Mouse (Mus musculus) lung, embryonic 15.5 days (tissue): ENCODE data around the gene Emc10. TPM values are rescaled to one million over a fixed set of nuclear protein-coding genes. Genes with fewer than 3 reads are reported as not detected.
A peak's percentile ranks its signal among the peaks of the same experiment; 100 is the strongest.

ENCODE experiments used
- ATAC-seq: fragments of 200-750 bp; cut with Nextera tagmentation; 2 replicates; pipeline ENCODE4 v1.8.0; 2017; ENCODE audit warnings: moderate number of reproducible peaks, borderline replicate concordance; ENCODE audit not compliant: low FRiP score, low TSS enrichment; ENCODE audit errors: extremely low read depth
- H3K27ac ChIP-seq: fragments of 300-500 bp; sonication (generic); 2 replicates; pipeline ENCODE4 v1.5.1; 2015; ENCODE audit warnings: moderate library complexity, mild to moderate bottlenecking, inconsistent platforms
- H3K27me3 ChIP-seq: fragments of 300-500 bp; sonication (generic); 2 replicates; pipeline ENCODE4 v1.6.1; 2015; ENCODE audit warnings: inconsistent platforms
- H3K36me3 ChIP-seq: fragments of 300-500 bp; sonication (generic); 2 replicates; pipeline ENCODE4 v1.6.1; 2015; ENCODE audit warnings: inconsistent platforms
- H3K4me1 ChIP-seq: fragments of 300-500 bp; sonication (generic); 2 replicates; pipeline ENCODE4 v1.6.1; 2015; ENCODE audit warnings: inconsistent platforms
- H3K4me2 ChIP-seq: fragments of 300-500 bp; sonication (generic); 2 replicates; pipeline ENCODE4 v1.6.1; 2015; ENCODE audit warnings: inconsistent platforms, mild to moderate bottlenecking, moderate library complexity
- H3K4me3 ChIP-seq: fragments of 300-500 bp; sonication (generic); 2 replicates; pipeline ENCODE4 v1.5.1; 2015; ENCODE audit warnings: mild to moderate bottlenecking, inconsistent platforms
- H3K9ac ChIP-seq: fragments of 300-500 bp; sonication (generic); 2 replicates; pipeline ENCODE4 v1.6.1; 2015; ENCODE audit warnings: inconsistent platforms
- H3K9me3 ChIP-seq: fragments of 300-500 bp; sonication (generic); 2 replicates; pipeline ENCODE4 v1.6.1; 2016; ENCODE audit warnings: inconsistent platforms
- WGBS: fragments of 180-500 bp; shearing (Covaris S2); methylation state at CpG from one replicate; pipeline ENCODE4 v1.1.7; 2015; 5-methylcytosine and 5-hydroxymethylcytosine counted together
- polyA plus RNA-seq: library from polyadenylated mRNA; unstranded; fragments of >200 nt; fragmentation: Nextera tagmentation; extraction: Ambion mirVana; gene quantifications from 2 replicates; pipeline ENCODE4 v1.2.1, GENCODE M21; 2015

The Emc10 gene
- polyA plus RNA-seq, 1 experiment from 2014 or later: 108 TPM

GRCm38 (mm10) chr7:44532918-44533745 is 36.8 kb upstream of the Emc10 start:
- Histone ChIP-seq H3K36me3 (peaks cover 46% of the 10 kb centered on the region), H3K9ac (no peak overlapping the region), H3K4me2 (no peak overlapping the region), H3K4me1 (no peaks in the 10 kb centered on the region), H3K27me3 (peaks cover 13% of the 10 kb centered on the region), H3K27ac (no peak overlapping the region), H3K9me3 (no peaks in the 10 kb centered on the region), H3K4me3 (no peak overlapping the region)
- WGBS: 80% methylated on average over 29 of the region's 29 CpGs
- ATAC-seq: no peak

DNA sequence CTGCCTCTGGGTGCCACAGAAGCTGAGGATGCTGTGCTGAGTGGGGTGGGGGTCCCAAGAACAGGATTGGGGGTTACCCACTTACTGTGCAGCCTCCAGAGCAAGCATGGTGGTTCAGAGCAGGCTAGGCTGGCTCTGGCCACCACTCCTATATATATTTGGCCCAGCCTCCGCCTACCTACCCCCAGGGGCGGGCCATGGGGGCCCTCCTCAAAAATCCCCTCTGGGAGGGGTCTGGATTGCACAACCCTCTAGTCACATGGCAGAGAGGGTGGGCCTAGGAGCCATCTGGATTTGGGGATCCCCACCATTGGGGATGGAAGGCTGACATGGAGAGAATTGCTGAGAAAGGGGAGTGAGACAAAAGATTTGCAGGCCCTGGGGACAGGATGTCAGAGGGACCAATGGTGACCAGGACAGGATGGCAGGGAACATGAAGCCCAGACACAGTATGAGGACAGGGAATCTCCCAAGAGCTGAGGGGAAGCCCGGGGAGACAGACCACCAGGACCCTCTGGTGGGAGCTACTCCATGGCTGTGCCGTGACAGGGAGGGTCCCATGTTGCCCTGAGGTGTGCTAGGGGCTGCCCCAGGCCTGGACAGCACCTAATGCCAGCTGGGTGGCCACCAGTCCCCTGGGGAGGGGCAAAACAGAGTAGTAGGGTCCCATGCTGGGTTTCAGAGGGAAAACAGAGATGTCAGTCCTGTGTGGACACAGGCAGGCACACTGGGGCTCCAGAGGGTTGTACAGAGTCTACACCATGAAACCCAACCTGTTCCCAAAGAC is 35.8 kb upstream of the Emc10 start, which contains the start of gene Spib:
Gene Spib (minus strand): TSS at position 126 of the 787 bp plus-strand sequence.
- Histone ChIP-seq H3K4me3 (no peak within 1 kb of the TSS), H3K36me3 (peaks cover 37% of the 10 kb centered on the region)

DNA sequence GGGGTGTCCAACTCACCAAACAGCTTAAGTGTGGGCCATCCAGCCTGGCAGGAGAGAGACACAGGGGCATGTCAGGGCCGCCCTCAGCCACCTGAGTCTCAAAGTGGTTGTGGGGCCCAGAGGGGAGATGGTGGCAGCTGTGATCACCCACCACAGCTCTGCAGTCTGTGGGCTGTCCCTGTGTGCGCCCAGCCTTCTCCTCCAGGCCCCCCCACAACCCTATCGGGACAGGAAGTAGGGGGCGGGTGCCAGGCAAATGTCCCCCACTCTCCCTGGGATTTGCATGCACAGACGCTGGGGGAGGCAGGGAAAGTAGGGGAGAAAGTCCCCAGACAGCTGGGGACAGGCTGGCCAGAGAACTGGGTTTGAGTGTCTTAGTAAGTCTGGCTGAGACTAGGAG is 34.9 kb upstream of the Emc10 start:
- Histone ChIP-seq H3K4me1 (peaks cover 5% of the 10 kb centered on the region), H3K27me3 (peaks cover 28% of the 10 kb centered on the region), H3K4me2 (no peak overlapping the region), H3K27ac (no peak overlapping the region), H3K9ac (no peak overlapping the region), H3K36me3 (peaks cover 30% of the 10 kb centered on the region), H3K9me3 (no peaks in the 10 kb centered on the region), H3K4me3 (no peak overlapping the region)
- WGBS: 41% methylated on average over 5 of the region's 5 CpGs
- ATAC-seq: no peak

More for the DNA sequence above, 35.8 kb upstream of the Emc10 start, which contains the start of gene Spib:
- no peak within 1 kb of the TSS for H3K4me2 ChIP-seq
- no peak within 1 kb of the TSS for H3K9ac ChIP-seq
- peaks cover 18% of the 10 kb centered on the region for H3K27me3 ChIP-seq
- H3K9me3 ChIP-seq: no peaks in the 10 kb centered on the region
- 88% methylated on average over 4 of the region's 4 CpGs for WGBS
- peaks cover 5% of the 10 kb centered on the region for H3K4me1 ChIP-seq
- H3K27ac ChIP-seq: no peak within 1 kb of the TSS
- no peak for ATAC-seq

DNA sequence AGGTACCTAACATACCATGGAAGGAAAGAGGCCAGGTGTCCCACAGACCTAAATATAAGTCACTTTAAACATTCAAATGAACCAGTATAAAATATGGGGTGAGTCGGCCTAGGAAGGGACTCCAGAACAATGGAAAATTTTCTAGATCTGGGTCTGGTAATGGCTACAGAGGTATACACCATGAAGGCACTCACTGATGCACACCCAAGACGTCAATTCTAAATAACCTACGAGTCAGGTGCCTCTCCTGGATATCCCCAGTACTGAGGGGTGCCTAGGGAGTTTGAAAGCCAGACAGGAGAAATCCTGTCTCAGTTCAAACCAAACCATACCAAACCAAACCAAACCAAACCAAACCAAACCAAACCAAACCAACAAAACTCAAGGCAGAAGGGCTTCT is 34.2 kb upstream of the Emc10 start:
- H3K27me3 ChIP-seq: peaks cover 30% of the 10 kb centered on the region
- H3K4me3 ChIP-seq: no peak overlapping the region
- no peak overlapping the region for H3K4me2 ChIP-seq
- H3K27ac ChIP-seq: no peak overlapping the region
- peaks cover 23% of the 10 kb centered on the region for H3K36me3 ChIP-seq
- peaks cover 7% of the 10 kb centered on the region for H3K4me1 ChIP-seq
- 78% methylated on average over 3 of the region's 3 CpGs for whole genome bisulfite sequencing
- no peak for ATAC-seq
- H3K9me3 ChIP-seq: no peaks in the 10 kb centered on the region
- H3K9ac ChIP-seq: no peak overlapping the region

DNA sequence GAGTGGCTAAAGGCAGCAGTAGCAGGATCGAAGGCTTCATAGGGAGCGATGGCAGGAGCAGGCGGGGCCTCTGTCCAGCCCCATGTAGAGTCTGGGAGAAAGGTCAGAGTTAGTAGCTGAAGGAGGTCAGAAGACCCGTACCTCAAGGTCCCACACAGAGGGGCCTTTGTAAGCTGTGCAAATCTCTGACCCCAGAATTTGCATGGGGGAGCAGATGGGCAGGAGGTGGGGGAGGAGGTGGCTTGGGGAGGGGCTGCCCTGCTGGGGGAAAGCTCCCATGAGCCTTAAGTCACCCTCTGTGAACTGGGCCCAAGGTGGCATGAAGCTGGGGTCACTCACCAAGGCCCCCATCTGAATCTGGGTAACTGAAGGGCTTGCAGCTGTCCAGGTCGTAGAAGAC is 33.2 kb upstream of the Emc10 start:
- ATAC-seq: no peak
- peaks cover 30% of the 10 kb centered on the region for H3K27me3 ChIP-seq
- no peak overlapping the region for H3K4me2 ChIP-seq
- H3K4me3 ChIP-seq: no peak overlapping the region
- H3K27ac ChIP-seq: no peak overlapping the region
- peaks cover 17% of the 10 kb centered on the region for H3K4me1 ChIP-seq
- WGBS: 64% methylated on average over 5 of the region's 5 CpGs
- H3K9ac ChIP-seq: no peak overlapping the region
- H3K36me3 ChIP-seq: peaks cover 17% of the 10 kb centered on the region; the same call in 1 of the 2 replicates
- no peaks in the 10 kb centered on the region for H3K9me3 ChIP-seq

GRCm38 (mm10) chr7:44527483-44528398 is 31.4 kb upstream of the Emc10 start:
- H3K4me2 ChIP-seq: peak overlapping the region; percentile 65
- peaks cover 21% of the 10 kb centered on the region for H3K4me1 ChIP-seq
- WGBS: 5% methylated on average over 40 of the region's 40 CpGs
- peaks cover 47% of the 10 kb centered on the region for H3K27me3 ChIP-seq
- H3K9me3 ChIP-seq: no peaks in the 10 kb centered on the region
- no peak for ATAC-seq
- 0 out of 2 replicates have a peak overlapping the region, but pooled peaks have one; percentile 27 for H3K9ac ChIP-seq
- 0 out of 2 replicates have a peak, but pooled peaks cover 4% of the 10 kb centered on the region for H3K36me3 ChIP-seq
- H3K4me3 ChIP-seq: peak overlapping the region; percentile 32
- H3K27ac ChIP-seq: 0 out of 2 replicates have a peak overlapping the region, but pooled peaks have one; percentile 1

DNA sequence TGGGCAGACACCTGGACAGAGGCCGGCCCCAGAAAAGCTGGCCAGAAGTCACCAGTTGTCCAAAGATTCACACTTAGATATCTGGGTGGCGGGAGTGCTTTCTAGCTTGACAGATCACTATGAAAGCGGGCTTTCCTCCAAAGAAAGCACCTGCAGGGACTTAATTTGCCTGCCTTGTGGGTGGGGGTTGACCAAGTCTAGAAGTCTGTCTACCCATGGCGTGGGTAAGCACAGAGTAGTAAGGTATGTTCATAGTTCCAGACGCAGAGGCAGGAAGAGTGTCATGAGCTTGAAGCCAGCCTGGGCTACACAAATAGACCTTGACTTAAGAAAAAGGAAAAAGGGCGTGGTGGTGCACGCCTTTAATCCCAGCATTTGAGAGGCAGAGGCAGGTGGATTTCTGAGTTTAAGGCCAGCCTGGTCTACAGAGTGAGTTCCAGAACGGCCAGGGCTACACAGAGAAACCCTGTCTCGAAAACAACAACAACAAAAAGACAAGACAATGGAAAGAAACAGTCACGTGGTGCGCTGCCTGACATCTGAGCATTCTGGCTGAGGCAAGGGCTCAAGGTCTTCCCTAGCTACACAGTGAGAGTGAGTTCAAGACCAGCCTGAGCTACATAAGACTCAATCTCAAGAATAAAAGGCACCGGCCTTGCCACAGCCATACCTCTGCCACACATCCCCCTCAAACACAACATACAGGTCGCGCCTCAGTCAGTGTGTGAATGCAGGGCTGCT is 30.3 kb upstream of the Emc10 start:
- ATAC-seq: no peak
- H3K4me2 ChIP-seq: no peak overlapping the region
- peaks cover 58% of the 10 kb centered on the region for H3K27me3 ChIP-seq
- no peaks in the 10 kb centered on the region for H3K9me3 ChIP-seq
- peaks cover 25% of the 10 kb centered on the region for H3K4me1 ChIP-seq
- H3K4me3 ChIP-seq: no peak overlapping the region
- H3K36me3 ChIP-seq: no peaks in the 10 kb centered on the region
- H3K27ac ChIP-seq: no peak overlapping the region
- 86% methylated on average over 14 of the region's 14 CpGs for WGBS
- no peak overlapping the region for H3K9ac ChIP-seq

DNA sequence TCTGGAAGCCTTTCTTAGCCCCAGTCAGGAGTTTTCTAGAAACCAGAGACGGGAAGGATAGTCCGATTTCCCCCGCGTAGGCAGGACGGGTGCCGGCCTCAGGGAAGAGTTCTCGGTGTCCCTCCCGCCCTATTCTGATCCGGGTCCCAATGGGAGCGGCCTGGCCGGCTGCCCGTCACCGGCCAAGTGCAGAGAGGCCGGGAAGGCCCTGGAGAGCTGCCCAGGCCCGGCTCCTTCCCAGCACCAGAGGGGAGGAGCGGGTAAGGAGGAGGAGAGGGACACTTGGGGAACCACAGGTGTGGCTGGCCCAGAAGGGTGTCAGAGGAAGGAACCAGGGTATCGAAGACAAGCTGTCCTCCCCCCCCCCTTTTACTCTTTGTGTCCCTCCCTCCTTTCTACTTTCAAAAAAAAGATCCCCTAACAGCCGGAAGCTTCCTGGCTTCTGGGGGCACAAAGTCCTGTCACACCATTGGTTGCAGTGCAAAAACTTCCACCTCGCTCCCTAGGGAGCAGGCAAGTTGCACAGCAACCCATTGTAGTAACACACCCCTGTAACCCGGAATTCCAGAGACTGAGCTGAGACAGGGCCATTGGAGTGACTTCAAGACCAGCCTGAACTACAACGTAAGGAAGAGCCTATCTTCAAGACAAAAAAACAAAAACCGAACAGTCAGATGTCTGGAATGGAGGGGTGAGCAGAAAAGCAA is 28.9 kb upstream of the Emc10 start:
- peak overlapping the region; percentile 72 for H3K27ac ChIP-seq
- H3K4me3 ChIP-seq: peak overlapping the region; percentile 4; the same call in 1 of the 2 replicates

DNA sequence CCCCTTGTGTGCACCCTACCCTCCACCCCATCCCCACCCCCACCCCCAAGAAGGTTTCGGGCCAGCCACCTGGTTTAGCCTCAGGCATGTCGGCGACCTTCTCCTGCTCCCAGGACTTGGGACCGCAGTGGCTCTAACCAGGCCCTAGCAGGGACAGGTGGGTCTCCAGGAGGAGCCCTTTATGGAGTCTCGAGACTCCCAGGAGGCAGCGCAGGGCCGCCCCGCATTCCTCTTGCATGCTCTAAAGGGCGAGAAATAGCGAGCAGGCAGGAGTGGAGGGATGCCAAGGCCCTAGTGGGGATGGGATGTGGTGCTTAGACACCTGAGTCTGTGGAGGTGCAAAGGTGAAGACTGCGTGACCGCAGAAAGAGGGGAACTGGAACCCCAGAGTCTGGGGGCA is 28.2 kb upstream of the Emc10 start, which contains the start of gene Mybpc2:
Gene Mybpc2 (minus strand): TSS at position 155 of the 400 bp plus-strand sequence.
- Histone ChIP-seq H3K27ac (peak within 1 kb of the TSS; percentile 72), H3K9ac (peak within 1 kb of the TSS; percentile 25; the same call in 1 of the 2 replicates), H3K9me3 (no peaks in the 10 kb centered on the region), H3K4me3 (peak within 1 kb of the TSS; percentile 4; the same call in 1 of the 2 replicates), H3K27me3 (peaks cover 64% of the 10 kb centered on the region), H3K4me1 (peaks cover 28% of the 10 kb centered on the region), H3K4me2 (peak within 1 kb of the TSS; percentile 56), H3K36me3 (no peaks in the 10 kb centered on the region)
- WGBS: 20% methylated on average over 12 of the region's 12 CpGs
- no peak for ATAC-seq

More for the DNA sequence above, 28.9 kb upstream of the Emc10 start:
- 12% methylated on average over 22 of the region's 22 CpGs for WGBS
- Histone ChIP-seq H3K9me3 (no peaks in the 10 kb centered on the region), H3K9ac (peak overlapping the region; percentile 25; the same call in 1 of the 2 replicates), H3K4me1 (peaks cover 28% of the 10 kb centered on the region), H3K36me3 (no peaks in the 10 kb centered on the region), H3K4me2 (peak overlapping the region; percentile 56), H3K27me3 (peaks cover 65% of the 10 kb centered on the region)
- ATAC-seq: peak; percentile 59; the same call in 1 of the 2 replicates

- Histone ChIP-seq H3K9ac (no peak overlapping the region), H3K4me3 (no peak overlapping the region), H3K9me3 (no peaks in the 10 kb centered on the region), H3K27ac (no peak overlapping the region), H3K4me2 (no peak overlapping the region), H3K4me1 (peaks cover 27% of the 10 kb centered on the region), H3K27me3 (peaks cover 55% of the 10 kb centered on the region), H3K36me3 (no peaks in the 10 kb centered on the region)
- no peak for ATAC-seq
- WGBS: 64% methylated on average over 2 of the region's 2 CpGs
These were observed 26.7 kb upstream of the Emc10 start for GRCm38 (mm10) chr7:44523056-44523455.
